Mouse (Mus musculus) thymus, adult 18-20 months (tissue): ENCODE measurements around the gene Icos.

ENCODE experiments used
- DNase-seq, 2 experiments: peaks; one replicate each; pipeline ENCODE4 v3.0.0; 2022; ENCODE audit warnings: mixed read lengths in 2 of 2

Icos gene

DNA sequence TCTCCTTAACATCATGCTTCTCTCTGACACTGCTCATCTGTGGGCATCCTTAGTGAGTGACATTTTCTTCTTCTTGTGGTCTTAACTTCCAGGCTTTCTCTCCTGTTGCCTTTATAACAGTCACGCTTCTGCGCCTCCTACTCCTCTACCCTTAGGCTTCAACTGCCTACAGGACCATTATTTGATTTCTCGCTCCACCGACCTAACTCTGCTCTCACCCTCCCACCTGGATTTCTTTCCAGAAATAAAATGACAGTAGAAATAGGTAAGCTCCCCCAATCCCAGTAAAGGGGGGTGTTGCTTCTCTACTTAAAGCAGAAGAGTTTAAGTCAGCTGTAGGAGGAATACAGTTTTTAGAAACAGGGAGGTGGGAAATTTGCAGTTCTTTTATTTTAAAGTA lies 62.7 kb downstream of the Icos start:
- DNase-seq = no peak

DNA sequence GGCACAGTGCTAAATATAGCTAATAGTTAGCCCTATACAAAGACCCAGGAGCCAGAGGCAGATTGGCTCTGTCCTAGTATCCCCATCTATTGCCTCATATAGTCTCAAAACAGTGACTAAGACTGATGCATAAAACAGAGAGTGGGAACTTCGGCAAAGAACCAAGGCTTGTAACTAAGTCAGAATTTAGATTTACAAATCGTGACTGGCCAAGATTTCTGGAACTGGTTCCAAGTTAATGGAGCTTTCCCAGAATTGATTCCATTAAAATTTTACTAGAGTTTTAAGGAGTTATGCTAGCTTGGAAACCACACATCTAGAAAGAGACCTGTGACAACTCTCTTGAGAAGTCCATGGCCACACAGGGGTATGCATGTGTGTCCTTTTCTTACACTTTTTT lies 65.1 kb downstream of the Icos start:
- no peak for DNase-seq

- no peak for DNase-seq
Observed at GRCm38 (mm10) chr1:61046055-61046705, 68.5 kb downstream of the Icos start.

DNA sequence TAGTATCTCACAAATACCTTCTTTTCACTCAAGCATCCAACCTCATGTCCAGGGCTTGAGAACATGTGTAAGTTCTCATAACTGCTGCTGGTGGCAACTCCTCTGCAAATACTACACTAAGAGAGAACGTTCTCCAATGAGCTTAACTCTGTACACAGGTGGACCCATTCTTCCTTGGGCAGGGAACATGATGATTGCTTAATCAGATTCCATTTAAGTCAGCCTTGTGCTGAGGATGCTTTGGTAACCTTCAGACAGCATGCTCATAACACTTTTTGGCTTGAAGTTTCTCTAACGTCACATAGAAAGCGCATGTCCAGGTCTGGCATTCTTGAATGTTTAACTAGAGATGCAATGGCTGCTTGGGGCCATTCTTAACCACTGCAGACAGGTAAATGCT lies 69.6 kb downstream of the Icos start:
- no peak for DNase-seq
